Mouse (Mus musculus) liver, embryonic 11.5 days (tissue): ENCODE measurements around the gene Cp. TPM values are rescaled to one million over a fixed set of nuclear protein-coding genes. Genes with fewer than 3 reads are reported as not detected.

Source experiments
- ATAC-seq: fragments of 200-750 bp; cut with Nextera tagmentation; replicated peaks from 2 replicates; pipeline ENCODE4 v1.8.0; 2017; ENCODE audit warnings: moderate number of reproducible peaks, mild to moderate bottlenecking, moderate TSS enrichment, moderate library complexity; ENCODE audit not compliant: low FRiP score
- DNase-seq: peaks from one replicate; pipeline ENCODE4 v3.0.0-alpha.2; 2017; ENCODE audit warnings: low spot score
- H3K27ac ChIP-seq: fragments of 300-500 bp; sonication (generic); 2 replicates; pipeline ENCODE4 v1.5.1; 2014; ENCODE audit warnings: mild to moderate bottlenecking, low read depth, low read length, control low read depth
- H3K27me3 ChIP-seq: fragments of 300-500 bp; sonication (generic); replicated peaks from 2 replicates; pipeline ENCODE4 v1.6.1; 2014; ENCODE audit warnings: low read length, mixed read lengths; ENCODE audit not compliant: control insufficient read depth, insufficient read depth
- H3K36me3 ChIP-seq: fragments of 300-500 bp; sonication (generic); 2 replicates; pipeline ENCODE4 v1.6.1; 2014; ENCODE audit warnings: mild to moderate bottlenecking, low read length, moderate library complexity, mixed read lengths; ENCODE audit not compliant: control insufficient read depth, insufficient read depth
- H3K4me1 ChIP-seq: fragments of 300-500 bp; sonication (generic); replicated peaks from 2 replicates; pipeline ENCODE4 v1.6.1; 2014; ENCODE audit warnings: low read length, mixed read lengths; ENCODE audit not compliant: control insufficient read depth, insufficient read depth
- H3K4me2 ChIP-seq: fragments of 300-500 bp; sonication (generic); 2 replicates; pipeline ENCODE4 v1.6.1; 2014; ENCODE audit warnings: mild to moderate bottlenecking, control low read depth, moderate library complexity
- H3K4me3 ChIP-seq: fragments of 300-500 bp; sonication (generic); 2 replicates; pipeline ENCODE4 v1.5.1; 2014; ENCODE audit warnings: low read depth, low read length, control low read depth
- H3K9ac ChIP-seq: fragments of 300-500 bp; sonication (generic); 2 replicates; pipeline ENCODE4 v1.6.1; 2014; ENCODE audit warnings: low read depth, low read length, control low read depth
- H3K9me3 ChIP-seq: fragments of 300-500 bp; sonication (generic); 2 replicates; pipeline ENCODE4 v1.6.1; 2016; ENCODE audit warnings: low read length, inconsistent platforms, mixed read lengths; ENCODE audit not compliant: control insufficient read depth
- WGBS: fragments of 180-500 bp; shearing (Covaris S2); extraction: QIAGEN DNeasy Blood & Tissue Kit; methylation state at CpG from one replicate; pipeline ENCODE4 v1.1.7; 2014; 5-methylcytosine and 5-hydroxymethylcytosine counted together
- polyA plus RNA-seq: library from polyadenylated mRNA; unstranded; fragments of >200 nt; fragmentation: Nextera tagmentation; extraction: Ambion mirVana; gene quantifications from 2 replicates; pipeline ENCODE4 v1.2.1, GENCODE M21; 2014

The Cp gene
- polyA plus RNA-seq, 1 experiment from 2014 or later = 0.25 TPM

DNA sequence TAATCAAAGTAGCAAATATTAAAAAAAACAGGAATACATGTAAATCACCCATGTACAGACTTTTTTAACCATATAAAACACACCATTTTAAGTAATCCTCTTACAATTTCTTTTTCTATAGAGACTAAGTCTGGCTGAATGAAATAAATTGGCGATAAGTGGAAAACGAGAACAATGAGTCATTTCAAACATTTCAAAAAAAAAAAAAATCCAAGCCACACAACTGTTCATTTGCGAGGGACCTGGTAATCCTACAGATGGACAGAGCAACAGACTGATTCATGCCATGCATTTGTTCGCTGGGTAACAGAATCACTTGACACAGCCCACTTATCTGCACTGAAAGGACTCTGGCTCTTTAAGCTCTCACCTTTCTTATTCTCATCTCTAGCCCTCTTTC is 35.5 kb downstream of the Cp start:
- Histone ChIP-seq H3K4me1 (no peaks in the 10 kb centered on the region), H3K4me2 (no peak overlapping the region), H3K27ac (no peak overlapping the region), H3K4me3 (no peak overlapping the region), H3K9me3 (no peaks in the 10 kb centered on the region), H3K36me3 (no peaks in the 10 kb centered on the region), H3K9ac (no peak overlapping the region), H3K27me3 (no peaks in the 10 kb centered on the region)
- DNase-seq (no peak), ATAC-seq (no peak)
- 81% methylated on average over 4 of the region's 4 CpGs for WGBS

DNA sequence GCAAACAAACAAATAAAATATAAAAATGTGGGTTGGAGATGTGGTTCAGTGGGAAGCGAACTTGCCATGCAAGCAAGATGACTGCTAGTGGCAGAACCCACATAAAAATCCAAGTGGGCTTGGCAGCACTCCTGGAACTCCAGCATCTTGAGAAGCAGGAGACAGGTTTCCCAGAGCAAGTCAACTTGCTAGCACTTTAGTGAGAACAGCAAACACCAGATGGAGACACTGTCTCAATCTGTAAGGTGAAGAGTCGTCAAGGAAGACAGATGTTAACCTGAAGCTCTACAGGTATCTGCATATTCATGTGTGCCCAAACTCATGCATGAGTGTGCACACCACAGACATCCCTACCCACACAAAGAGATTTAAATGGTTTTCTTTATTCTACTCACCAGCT is 42.7 kb downstream of the Cp start:
- H3K9ac ChIP-seq = no peak overlapping the region
- peaks cover 2% of the 10 kb centered on the region; the same call in 1 of the 2 replicates for H3K36me3 ChIP-seq
- H3K9me3 ChIP-seq = no peaks in the 10 kb centered on the region
- no peak overlapping the region for H3K27ac ChIP-seq
- H3K4me3 ChIP-seq = no peak overlapping the region
- ATAC-seq (no peak), DNase-seq (no peak)
- H3K27me3 ChIP-seq = no peaks in the 10 kb centered on the region
- H3K4me2 ChIP-seq = no peak overlapping the region
- H3K4me1 ChIP-seq = no peaks in the 10 kb centered on the region
- WGBS = 87% methylated on average over 2 of the region's 2 CpGs

DNA sequence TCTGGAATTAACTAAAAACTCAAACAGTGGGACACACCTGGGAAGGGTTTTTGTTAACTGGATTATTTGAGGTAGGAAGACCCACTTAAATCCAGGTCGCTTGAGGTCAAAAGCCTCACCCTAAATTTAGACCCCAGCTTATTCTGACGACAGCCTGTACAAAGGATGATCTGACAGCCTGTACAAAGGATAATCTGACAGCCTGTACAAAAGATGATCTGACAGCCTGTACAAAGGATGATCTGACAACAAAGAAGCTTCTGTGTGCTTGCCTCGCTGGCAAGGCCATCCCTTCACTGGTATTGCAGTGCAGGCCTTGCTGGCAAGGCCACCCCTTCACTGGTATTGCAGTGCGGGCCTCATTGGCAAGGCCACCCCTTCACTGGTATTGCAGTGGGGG is 44.0 kb downstream of the Cp start:
- no peak overlapping the region for H3K4me3 ChIP-seq
- WGBS = 89% methylated on average over 4 of the region's 4 CpGs
- H3K9ac ChIP-seq = no peak overlapping the region
- H3K4me2 ChIP-seq = no peak overlapping the region
- no peak for ATAC-seq
- H3K36me3 ChIP-seq = peaks cover 2% of the 10 kb centered on the region; the same call in 1 of the 2 replicates
- no peaks in the 10 kb centered on the region for H3K4me1 ChIP-seq
- no peaks in the 10 kb centered on the region for H3K27me3 ChIP-seq
- no peak overlapping the region for H3K27ac ChIP-seq
- no peak for DNase-seq
- no peaks in the 10 kb centered on the region for H3K9me3 ChIP-seq

DNA sequence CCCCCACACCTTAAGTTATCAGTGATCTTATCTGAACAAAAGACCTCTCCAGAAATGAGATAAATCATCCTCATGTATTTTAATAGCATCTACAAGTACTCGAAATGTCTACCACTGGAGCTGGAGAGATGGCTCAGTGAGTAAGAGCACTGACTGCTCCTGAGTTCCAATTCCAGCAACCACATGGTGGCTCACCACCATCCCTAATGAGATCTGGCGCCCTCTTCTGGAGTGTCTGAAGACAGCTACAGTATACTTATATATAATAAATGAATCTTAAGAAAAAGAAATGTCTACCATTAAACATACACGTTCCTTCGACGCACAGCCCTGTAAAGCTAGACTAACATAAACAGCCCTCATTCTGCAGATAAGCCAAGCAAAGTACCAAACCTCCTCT is 45.9 kb downstream of the Cp start:
- Histone ChIP-seq H3K9ac (no peak overlapping the region), H3K27ac (no peak overlapping the region), H3K4me3 (no peak overlapping the region), H3K9me3 (no peaks in the 10 kb centered on the region), H3K36me3 (peaks cover 2% of the 10 kb centered on the region; the same call in 1 of the 2 replicates), H3K4me1 (no peaks in the 10 kb centered on the region), H3K4me2 (no peak overlapping the region), H3K27me3 (no peaks in the 10 kb centered on the region)
- ATAC-seq (no peak), DNase-seq (no peak)
- 81% methylated on average over 5 of the region's 5 CpGs for WGBS

DNA sequence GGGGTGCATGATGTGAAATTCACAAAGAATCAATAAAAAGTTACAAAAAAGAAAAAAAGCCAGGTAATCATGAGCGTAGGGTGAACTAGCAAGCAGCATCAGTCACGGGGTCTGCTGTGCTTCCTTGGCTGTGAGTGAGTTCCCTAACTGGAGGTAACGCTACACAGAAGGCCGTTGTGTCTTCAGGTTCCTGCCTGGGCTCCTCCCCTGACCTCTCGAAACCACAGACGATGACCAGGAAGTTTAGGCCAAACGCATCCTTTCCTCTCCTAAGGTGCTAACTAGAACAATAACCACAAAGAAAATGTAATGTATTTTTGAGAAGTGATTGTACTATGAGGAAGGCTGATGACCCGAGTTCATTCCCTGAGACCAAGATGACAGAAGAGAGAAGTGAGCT is 47.6 kb downstream of the Cp start:
- no peaks in the 10 kb centered on the region for H3K4me1 ChIP-seq
- no peak for DNase-seq
- H3K9ac ChIP-seq = no peak overlapping the region
- no peaks in the 10 kb centered on the region for H3K9me3 ChIP-seq
- no peak overlapping the region for H3K4me2 ChIP-seq
- 68% methylated on average over 8 of the region's 8 CpGs for WGBS
- no peak overlapping the region for H3K27ac ChIP-seq
- peaks cover 2% of the 10 kb centered on the region; the same call in 1 of the 2 replicates for H3K36me3 ChIP-seq
- ATAC-seq = no peak
- no peak overlapping the region for H3K4me3 ChIP-seq
- no peaks in the 10 kb centered on the region for H3K27me3 ChIP-seq

DNA sequence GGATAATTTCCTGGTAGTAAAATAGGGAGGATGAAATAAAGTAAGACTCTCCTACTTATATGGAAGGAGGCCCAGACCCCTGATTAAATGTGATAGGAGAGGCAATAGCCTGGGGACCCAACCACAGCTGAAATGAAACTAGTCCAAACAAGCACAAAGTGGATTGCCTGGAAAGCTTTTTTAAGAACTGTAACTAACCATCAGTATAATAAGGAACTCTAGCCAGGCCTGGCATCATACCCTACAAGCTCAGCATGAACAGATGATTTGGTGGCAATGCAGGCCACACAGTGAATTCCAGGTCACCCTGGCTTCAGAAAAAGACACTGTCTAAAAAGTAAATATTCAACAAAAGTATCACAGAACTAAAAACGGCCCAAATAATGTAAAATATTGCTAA is 48.8 kb downstream of the Cp start:
- no peak overlapping the region for H3K4me3 ChIP-seq
- H3K9me3 ChIP-seq = no peaks in the 10 kb centered on the region
- H3K4me2 ChIP-seq = no peak overlapping the region
- H3K27me3 ChIP-seq = no peaks in the 10 kb centered on the region
- ATAC-seq (no peak), DNase-seq (no peak)
- H3K36me3 ChIP-seq = peaks cover 2% of the 10 kb centered on the region; the same call in 1 of the 2 replicates
- no peak overlapping the region for H3K9ac ChIP-seq
- WGBS = 75% methylated on average over 1 of the region's 1 CpGs
- no peak overlapping the region for H3K27ac ChIP-seq
- H3K4me1 ChIP-seq = no peaks in the 10 kb centered on the region

DNA sequence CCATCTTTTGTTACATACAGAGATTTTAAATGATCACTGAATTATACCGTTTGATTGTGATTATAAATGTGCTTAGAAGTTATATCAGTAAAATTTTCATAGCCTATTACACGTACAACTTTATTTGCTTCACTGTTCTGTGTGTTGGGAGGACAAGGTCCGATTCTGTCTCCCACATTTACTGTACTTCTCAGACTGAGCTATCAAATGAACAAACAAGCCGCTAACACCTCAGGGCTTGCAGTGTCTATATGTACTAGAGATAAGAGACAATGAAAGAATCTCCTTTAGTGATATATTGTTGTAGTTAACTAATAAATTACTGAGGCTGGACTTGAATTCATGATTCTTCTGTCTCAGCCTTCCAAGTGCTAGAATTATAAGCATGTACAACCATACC is 50.4 kb downstream of the Cp start:
- Histone ChIP-seq H3K4me2 (no peak overlapping the region), H3K4me3 (no peak overlapping the region), H3K27me3 (no peaks in the 10 kb centered on the region), H3K9me3 (no peaks in the 10 kb centered on the region), H3K27ac (no peak overlapping the region), H3K4me1 (no peaks in the 10 kb centered on the region), H3K36me3 (no peaks in the 10 kb centered on the region), H3K9ac (no peak overlapping the region)
- 87% methylated on average over 4 of the region's 4 CpGs for WGBS
- DNase-seq (no peak), ATAC-seq (no peak)

DNA sequence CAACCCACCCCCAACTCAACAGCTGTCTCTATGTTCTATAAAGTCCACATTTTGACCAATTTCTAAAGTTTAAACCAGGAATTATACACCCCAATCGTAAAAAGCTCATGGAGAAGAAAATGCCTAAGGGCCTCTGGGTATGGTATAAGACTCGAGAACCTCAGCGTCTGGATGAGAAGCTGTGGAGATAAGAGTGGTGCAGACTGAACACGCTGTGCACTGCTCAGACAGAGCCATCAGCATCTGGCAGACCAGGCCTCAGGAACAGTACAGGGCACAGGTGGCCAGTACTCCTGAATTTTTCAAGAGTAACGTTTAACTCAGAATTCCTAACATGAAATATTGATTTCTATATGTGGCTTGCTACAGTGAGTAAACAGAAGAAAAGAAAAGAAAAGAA is 50.9 kb downstream of the Cp start:
- Histone ChIP-seq H3K27ac (no peak overlapping the region), H3K36me3 (no peaks in the 10 kb centered on the region), H3K27me3 (no peaks in the 10 kb centered on the region), H3K9me3 (no peaks in the 10 kb centered on the region), H3K4me1 (no peaks in the 10 kb centered on the region), H3K4me3 (no peak overlapping the region), H3K4me2 (no peak overlapping the region), H3K9ac (no peak overlapping the region)
- DNase-seq (no peak), ATAC-seq (0 out of 2 replicates have a peak, but pooled peaks have one; percentile 47)
- WGBS = 75% methylated on average over 5 of the region's 5 CpGs

DNA sequence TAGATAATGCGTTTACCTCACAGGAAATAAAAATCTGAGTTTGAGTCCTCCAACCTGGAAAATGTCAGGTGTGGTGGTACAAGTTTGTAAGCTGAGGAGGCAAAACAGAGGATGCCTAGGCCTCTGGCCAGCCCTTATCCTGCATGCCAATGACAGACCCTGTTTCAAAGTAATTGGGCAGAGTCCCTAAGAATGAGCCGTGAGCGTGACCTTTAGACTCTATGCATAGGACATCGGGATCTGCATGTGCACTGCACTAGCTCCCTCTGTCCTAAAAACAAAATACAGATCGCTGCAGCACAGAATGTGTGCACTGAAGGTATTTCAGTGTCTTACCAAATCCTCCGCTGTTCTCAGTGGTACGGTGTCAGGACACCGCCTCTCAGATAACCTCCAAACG is 53.6 kb downstream of the Cp start:
- Histone ChIP-seq H3K27ac (no peak overlapping the region), H3K36me3 (no peaks in the 10 kb centered on the region), H3K4me1 (no peaks in the 10 kb centered on the region), H3K27me3 (no peaks in the 10 kb centered on the region), H3K4me2 (no peak overlapping the region), H3K9ac (no peak overlapping the region), H3K4me3 (no peak overlapping the region), H3K9me3 (no peaks in the 10 kb centered on the region)
- whole genome bisulfite sequencing = 85% methylated on average over 9 of the region's 9 CpGs
- DNase-seq (no peak), ATAC-seq (0 out of 2 replicates have a peak, but pooled peaks have one; percentile 15)
